Mouse (Mus musculus) gonadal fat pad, adult 2 months (tissue): ENCODE results near the gene 1700010I14Rik. TPM values are rescaled to one million over a fixed set of nuclear protein-coding genes. Genes with fewer than 3 reads are reported as not detected.

Experiments used
- DNase-seq: peaks from one replicate; pipeline ENCODE4 v3.0.0-alpha.2; 2012; ENCODE audit warnings: low read depth
- polyA plus RNA-seq: library from polyadenylated mRNA; depleted of rRNA; stranded (reverse); fragments of >200 nt; gene quantifications from 2 replicates; pipeline ENCODE4 v1.2.3, GENCODE M21; 2012

The 1700010I14Rik gene
- polyA plus RNA-seq, 1 experiment = 1.6 TPM

DNA sequence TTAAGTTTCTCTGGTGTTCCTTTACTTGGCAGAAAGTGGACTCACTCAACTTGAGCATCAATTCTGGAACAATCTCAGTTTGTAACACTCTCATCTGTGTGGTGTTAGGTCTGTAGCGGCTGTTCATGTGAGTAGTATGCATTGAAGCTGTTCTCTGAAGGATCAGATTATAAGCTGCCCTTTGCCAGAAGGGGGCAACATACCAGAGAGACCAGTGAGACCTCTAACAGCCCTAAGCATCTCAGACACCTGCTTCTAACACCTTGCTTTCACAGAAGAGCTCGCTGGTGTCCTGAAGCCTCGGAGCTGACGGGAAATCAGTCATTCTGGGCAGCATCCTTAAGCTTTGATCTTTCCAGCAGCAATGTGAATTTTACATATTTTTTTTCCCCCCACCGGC lies 42.0 kb downstream of the 1700010I14Rik start:
- no peak for DNase-seq

DNA sequence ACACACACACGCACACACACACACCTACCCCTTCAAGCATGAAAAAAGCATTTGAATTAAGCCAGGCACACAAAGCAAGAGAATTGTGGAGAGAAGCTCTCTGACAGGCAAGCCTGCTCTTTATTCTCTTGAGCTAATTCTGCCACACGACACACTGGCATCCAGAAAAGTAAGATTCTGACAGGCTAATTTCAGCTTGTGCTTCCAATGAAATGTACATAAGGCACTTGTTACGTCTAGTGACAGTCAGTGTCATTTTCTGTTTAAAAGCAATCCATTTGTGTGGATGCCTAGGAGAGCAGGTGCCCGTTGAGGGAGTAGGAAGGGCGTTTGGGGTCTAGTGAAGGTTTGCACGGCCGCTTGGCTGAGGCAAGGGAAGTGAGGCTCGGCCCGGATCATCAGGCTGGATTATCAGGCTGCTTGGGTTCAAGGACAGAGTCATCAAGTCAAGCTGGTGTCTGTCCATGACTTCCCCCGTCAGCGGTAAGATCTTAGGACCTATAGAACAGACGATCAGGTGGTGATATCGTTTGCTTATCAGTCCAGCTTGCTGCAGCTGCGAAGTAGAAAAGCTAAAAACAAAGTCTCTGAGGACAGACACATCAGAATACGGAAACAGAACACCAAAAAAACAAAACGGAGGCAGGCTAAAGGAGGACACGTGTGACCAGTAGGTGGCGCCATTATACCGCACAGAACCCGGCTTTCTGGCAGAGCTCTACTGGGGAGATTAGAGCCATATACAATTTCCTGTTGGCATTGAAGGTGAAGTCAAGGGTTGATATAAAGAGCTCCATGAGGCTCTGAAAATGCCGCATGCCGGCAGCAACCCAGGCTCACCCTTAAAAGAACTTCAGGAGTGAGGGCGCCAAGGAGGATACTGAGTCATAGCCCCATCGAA lies 43.4 kb downstream of the 1700010I14Rik start:
- DNase-seq = no peak

DNA sequence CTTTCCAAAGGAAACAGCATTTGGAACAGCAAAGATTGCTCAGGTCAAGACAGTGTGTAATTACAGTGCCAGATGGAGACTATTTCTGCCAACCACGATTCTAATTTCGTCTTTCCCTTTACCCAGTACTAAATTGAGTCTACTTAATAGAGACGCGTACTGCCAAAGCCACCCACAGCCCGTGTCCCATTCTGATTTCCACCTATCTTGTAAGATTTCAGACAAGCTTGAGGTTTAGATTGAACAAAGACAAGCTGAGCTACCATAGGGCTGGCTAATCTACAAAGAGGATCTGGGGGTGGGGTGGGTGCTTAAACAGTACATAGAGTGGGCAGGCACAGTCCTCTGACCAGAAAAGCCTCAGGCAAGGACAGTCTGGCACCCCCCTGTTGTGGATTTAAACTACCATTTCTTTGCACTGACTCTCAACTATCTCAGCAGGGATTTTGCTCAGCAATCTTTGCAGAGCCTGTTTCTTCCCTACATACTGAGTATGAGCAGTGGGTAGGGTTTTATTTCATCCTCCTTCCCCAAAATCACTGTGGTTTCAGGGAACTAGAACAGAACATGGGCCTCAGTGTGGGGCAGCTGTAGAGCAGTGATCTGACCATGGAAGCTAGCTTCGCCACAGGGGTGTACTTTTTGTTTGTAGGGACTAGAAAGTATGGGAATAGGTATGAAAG lies 44.4 kb downstream of the 1700010I14Rik start:
- DNase-seq = no peak

DNA sequence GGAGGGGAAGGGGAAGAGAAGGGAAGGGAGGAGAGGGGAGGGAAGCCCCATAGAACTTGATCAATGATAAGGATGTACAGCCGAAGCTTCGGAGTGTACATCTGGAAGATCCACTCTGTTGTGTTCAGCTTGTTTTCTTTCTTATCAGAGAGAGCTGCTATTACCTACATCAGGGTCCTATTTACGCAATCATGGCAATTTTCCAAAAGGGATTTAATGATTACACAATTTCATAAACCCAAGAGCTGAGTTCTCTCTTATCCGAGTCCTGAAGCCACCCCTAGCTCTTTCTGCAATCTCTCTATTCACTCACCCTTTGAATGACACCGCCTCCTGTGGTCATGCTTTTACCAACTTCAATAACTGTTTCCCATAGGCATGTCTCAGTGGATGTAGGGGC lies 45.4 kb downstream of the 1700010I14Rik start:
- no peak for DNase-seq

DNA sequence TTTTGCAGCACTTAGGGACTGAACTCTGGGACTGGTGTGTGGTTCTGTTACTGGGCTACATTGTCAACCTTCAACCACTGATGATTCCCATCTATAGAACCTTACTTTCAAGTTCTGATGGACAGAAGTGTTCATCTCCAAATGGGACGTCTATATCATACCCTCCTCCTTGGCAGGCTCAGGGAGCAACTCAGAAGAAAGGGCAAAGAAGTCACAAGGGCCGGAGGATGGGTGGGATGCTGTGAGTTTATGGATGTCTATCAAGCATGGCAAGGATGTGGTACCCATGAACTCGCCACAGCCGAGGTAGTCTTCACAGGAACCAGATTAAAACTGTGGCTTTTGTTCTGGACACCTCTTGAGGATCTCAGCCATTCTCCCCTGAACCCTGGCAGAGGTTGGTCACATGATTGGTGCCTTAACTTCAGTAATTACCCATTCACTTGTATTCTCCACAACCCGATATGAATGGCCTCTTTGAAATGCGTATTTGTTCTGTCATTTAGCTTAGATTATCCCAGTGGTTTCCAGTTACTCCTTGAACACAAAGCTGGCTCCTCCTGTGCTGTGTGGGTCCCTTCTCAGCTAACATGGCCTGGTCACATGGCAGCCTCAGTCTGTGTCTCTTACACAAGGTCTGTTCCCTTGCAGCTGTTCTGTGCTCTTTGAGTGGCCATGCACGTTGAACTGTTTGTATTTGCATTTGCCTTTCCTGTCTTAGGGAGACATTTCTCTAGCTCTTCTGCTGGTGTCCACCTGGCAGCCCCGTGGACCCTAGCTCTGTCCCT lies 47.6 kb downstream of the 1700010I14Rik start:
- no peak for DNase-seq

DNA sequence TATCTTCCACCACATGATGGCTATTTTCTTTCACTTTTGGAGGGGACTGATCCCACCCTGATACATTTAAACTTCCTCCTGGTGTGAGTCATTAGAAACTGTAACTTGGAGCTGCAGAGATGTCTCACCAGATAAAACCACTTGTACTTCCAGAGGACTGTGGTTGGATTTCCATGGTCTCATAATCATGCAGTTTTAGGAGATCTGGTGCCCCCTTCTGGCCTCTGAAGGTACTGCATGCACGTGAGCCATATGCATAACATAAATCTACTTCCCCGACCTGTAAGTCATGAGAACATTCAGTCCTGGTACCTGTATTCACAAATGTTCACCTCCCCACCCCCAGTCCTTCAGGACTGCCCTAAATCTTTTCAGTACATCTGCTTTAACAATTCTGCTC lies 54.6 kb downstream of the 1700010I14Rik start:
- DNase-seq = no peak

DNA sequence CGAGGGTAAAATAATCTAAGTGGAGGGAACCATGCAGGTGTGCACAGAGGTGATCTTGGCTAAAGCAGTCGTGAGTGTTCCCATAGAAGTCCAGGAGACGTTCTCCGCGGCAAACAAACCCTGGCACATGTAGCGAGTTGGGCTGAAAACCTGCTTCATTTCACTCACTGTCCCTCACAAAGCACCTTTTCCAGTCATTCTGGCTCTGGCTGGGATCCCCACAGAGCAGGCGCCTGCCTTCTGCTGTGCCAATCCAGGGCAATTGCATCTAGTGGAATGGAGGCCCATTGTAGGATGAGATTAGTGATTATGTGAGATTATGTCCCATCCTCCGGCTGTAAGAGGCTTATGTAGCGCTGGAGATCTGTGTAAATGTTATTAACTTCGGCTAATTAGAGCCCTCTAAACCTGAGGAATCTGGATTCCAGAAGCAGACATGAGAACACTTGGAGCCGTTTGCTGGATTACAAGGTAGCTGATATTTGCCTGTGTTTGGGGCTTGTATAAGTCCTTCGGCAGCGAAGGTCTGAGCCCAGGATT lies 64.4 kb downstream of the 1700010I14Rik start:
- DNase-seq = no peak

DNA sequence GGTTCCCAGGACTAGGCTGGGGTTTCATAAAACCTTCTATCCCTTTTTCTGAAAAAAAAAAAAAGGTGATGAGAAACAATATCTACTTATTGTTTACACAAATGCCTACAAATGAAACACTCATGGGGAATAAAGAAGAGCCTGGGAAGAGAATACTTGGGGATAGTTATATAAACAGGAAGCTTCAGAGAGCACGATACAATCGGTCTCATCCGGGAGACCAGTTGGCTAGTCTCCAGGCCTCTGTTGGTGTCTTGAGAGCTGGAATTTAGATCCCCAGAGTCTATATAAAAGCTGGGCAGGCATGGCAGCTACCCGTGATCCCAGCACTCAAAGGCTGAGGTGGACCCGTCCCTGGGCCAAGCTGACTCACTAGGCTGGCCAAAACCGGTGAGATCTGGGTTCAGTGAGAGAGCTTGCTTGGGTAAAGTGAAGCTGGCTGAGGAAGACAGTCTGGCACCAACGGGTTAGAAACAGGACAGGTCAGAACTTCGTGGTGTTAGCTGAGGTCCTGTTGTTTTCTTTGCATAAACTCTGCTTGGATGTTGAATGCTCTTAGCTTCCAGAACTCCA lies 71.3 kb downstream of the 1700010I14Rik start:
- no peak for DNase-seq
